Mouse (Mus musculus) stomach, postnatal 0 days (tissue): ENCODE results near the gene Slc12a7. TPM values are rescaled to one million over a fixed set of nuclear protein-coding genes. Genes with fewer than 3 reads are reported as not detected.

Experiments used
- ATAC-seq: fragments of 200-750 bp; cut with Nextera tagmentation; 2 replicates; pipeline ENCODE4 v1.8.0; 2017; ENCODE audit not compliant: low FRiP score, low TSS enrichment
- DNase-seq: peaks from one replicate; pipeline ENCODE4 v3.0.0-alpha.2; 2016; ENCODE audit warnings: low spot score
- H3K27ac ChIP-seq: fragments of 300-500 bp; sonication (generic); replicated peaks from 2 replicates; pipeline ENCODE4 v1.5.1; 2014; ENCODE audit warnings: mild to moderate bottlenecking, control low read depth
- H3K27me3 ChIP-seq: fragments of 300-500 bp; sonication (generic); 2 replicates; pipeline ENCODE4 v1.6.1; 2014; ENCODE audit warnings: low read length; ENCODE audit not compliant: control insufficient read depth, insufficient read depth
- H3K36me3 ChIP-seq: fragments of 300-500 bp; sonication (generic); 2 replicates; pipeline ENCODE4 v1.6.1; 2014; ENCODE audit warnings: low read length, mixed read lengths; ENCODE audit not compliant: control insufficient read depth, insufficient read depth
- H3K4me1 ChIP-seq: fragments of 300-500 bp; sonication (generic); replicated peaks from 2 replicates; pipeline ENCODE4 v1.6.1; 2014; ENCODE audit warnings: antibody characterized with exemption; ENCODE audit not compliant: control insufficient read depth, insufficient read depth
- H3K4me2 ChIP-seq: fragments of 300-500 bp; sonication (generic); replicated peaks from 2 replicates; pipeline ENCODE4 v1.6.1; 2014; ENCODE audit warnings: low read depth, mild to moderate bottlenecking, control low read depth, moderate library complexity
- H3K4me3 ChIP-seq: fragments of 300-500 bp; sonication (generic); 2 replicates; pipeline ENCODE4 v1.5.1; 2014; ENCODE audit warnings: low read depth, low read length, control low read depth
- H3K9ac ChIP-seq: fragments of 300-500 bp; sonication (generic); 2 replicates; pipeline ENCODE4 v1.6.1; 2014; ENCODE audit warnings: mild to moderate bottlenecking, low read length, control low read depth, mixed read lengths
- H3K9me3 ChIP-seq: fragments of 300-500 bp; sonication (generic); 2 replicates; pipeline ENCODE4 v1.6.1; 2016; ENCODE audit warnings: low read length; ENCODE audit not compliant: control insufficient read depth
- CTCF ChIP-seq: IDR thresholded peaks from 2 replicates; pipeline ENCODE4 v1.5.1; 2016; ENCODE audit warnings: antibody characterized with exemption, low read depth, mild to moderate bottlenecking, moderate library complexity
- EP300 ChIP-seq: optimal IDR thresholded peaks from 2 replicates; pipeline ENCODE3; 2016; ENCODE audit warnings: antibody characterized with exemption
- WGBS: fragments of 180-500 bp; shearing (Covaris S2); extraction: QIAGEN DNeasy Blood & Tissue Kit; methylation state at CpG from one replicate; pipeline ENCODE4 v1.1.7; 2014; 5-methylcytosine and 5-hydroxymethylcytosine counted together
- polyA plus RNA-seq: library from polyadenylated mRNA; unstranded; fragments of >200 nt; fragmentation: Nextera tagmentation; extraction: Ambion mirVana; gene quantifications from 2 replicates; pipeline ENCODE4 v1.2.1, GENCODE M21; 2015

Slc12a7 gene
- polyA plus RNA-seq, 1 experiment from 2014 or later, result 17.9 TPM

DNA sequence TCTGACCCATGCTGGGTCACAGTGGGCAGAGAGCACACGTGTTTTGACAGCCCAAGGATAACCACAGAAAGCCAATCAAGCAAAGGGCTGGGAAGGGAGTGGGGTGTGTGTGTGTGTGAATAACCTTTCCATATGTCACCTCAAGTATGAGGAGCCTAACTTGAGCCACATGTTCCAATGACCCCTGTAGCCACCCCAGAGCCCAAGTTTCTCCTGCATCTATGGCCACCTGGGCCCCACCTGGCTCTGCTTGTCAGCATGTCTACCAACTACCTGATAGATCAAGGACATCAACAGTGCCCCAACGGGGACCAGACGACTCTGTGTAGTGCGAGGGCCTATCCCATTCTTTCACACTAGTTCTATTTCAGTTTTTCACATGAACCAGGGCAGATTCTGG is 106.8 kb downstream of the Slc12a7 start:
- Histone ChIP-seq H3K36me3 (no peaks in the 10 kb centered on the region; the same call in 1 of the 2 replicates), H3K4me3 (no peak overlapping the region), H3K27me3 (no peaks in the 10 kb centered on the region), H3K4me2 (no peak overlapping the region), H3K27ac (no peak overlapping the region), H3K9me3 (no peaks in the 10 kb centered on the region), H3K9ac (no peak overlapping the region), H3K4me1 (0 out of 2 replicates have a peak, but pooled peaks cover 2% of the 10 kb centered on the region)
- 83% methylated on average over 4 of the region's 4 CpGs for WGBS
- DNase-seq, result no peak
- no peak for ATAC-seq
- TF ChIP-seq EP300 (no peak), CTCF (no peak)

DNA sequence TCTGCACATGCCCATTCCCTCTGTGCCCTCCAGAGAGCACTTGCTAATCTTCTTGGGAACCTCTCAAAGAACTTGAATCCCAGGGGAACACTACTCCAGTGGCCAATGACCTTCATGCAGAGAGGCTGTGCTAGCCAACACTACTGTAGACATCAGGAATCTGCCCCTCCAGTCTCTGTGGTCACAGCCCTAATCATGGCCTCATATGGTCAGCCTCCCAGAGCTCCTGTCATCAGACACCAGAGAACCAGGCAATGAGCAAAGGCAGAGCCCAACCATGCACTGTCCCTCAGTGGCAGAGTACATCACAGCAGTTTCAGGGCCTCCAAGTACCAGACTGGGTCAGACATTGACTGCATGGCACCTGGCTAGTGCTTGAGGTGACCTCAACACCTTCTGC is 109.8 kb downstream of the Slc12a7 start:
- Histone ChIP-seq H3K9ac (no peak overlapping the region), H3K4me1 (no peaks in the 10 kb centered on the region), H3K9me3 (no peaks in the 10 kb centered on the region), H3K4me2 (no peak overlapping the region), H3K4me3 (no peak overlapping the region), H3K27ac (no peak overlapping the region), H3K36me3 (no peaks in the 10 kb centered on the region; the same call in 1 of the 2 replicates), H3K27me3 (no peaks in the 10 kb centered on the region)
- no peak for TF ChIP-seq EP300
- TF ChIP-seq CTCF, result no peak
- DNase-seq (no peak), ATAC-seq (0 out of 2 replicates have a peak, but pooled peaks have one; percentile 19)

DNA sequence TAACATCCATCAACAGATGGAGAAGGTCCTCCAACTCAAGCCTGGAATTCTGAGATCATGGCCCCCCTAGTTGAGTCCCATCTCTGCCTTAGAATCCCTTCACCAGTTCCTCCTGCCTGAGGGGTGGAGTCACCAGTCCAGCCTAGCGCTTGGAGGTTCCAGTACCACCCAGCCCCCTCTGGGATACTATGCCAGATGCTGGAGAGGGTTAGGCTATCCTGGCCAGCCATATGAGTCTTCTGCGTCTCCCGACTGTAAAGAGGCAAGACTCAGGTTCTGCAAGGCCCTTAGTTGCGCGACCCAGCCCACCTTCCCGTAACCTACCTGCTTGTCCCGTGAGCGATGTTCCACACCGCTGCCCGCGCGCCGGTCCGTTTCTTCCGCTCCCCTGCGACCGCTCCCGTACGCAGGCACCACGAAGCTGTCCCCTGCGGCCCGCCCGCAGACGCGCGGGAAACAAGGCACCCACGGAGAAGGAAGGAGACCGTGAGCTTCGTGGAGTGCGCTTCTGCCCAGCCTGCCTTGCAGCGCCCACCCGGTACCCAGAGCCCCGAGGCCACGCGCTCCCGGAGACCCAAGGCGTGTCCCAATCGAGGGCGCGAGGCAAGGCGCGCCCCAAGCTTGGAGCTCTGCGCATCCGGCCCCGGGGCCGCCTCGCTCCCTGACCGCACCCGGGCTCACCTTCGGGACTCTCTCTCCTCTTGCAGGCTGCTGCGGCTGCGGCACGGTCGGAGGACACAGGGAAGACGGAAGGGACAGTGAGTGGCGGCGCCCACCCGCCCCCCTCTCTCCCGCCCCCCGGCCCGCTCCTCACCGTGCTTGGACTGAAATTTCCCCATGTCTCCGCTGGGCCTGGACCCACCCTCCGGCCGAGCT is 113.9 kb downstream of the Slc12a7 start:
- WGBS, result under 1% methylated on average over 63 of the region's 65 CpGs
- no peaks in the 10 kb centered on the region for H3K27me3 ChIP-seq
- ATAC-seq (peak; percentile 40; the same call in 1 of the 2 replicates), DNase-seq (no peak)
- H3K4me3 ChIP-seq, result peak overlapping the region; percentile 64
- H3K27ac ChIP-seq, result no peak overlapping the region
- H3K9ac ChIP-seq, result peak overlapping the region; percentile 63
- no peaks in the 10 kb centered on the region for H3K9me3 ChIP-seq
- H3K36me3 ChIP-seq, result no peaks in the 10 kb centered on the region
- TF ChIP-seq CTCF, result no peak
- TF ChIP-seq EP300, result no peak
- H3K4me1 ChIP-seq, result no peaks in the 10 kb centered on the region
- H3K4me2 ChIP-seq, result peak overlapping the region; percentile 83

DNA sequence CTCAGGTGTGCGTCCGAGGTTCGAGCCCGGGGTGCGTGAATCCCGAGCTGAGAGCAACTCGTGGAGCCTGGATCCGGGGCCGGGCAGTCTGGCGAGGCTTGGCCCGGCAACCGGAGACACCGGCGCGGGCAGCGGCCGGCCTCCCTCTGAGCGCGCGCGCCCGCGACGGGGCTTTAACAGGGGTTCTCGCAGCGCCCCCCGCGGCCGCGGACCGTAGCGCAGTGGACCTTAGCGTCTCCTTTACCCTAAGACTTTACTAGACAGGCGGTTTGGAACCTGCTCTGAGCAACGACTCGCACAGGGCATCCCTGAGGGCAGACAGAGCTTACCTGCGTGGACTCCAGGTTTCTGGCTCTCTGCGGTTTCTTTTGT is 114.6 kb downstream of the Slc12a7 start, which contains the start of gene Nkd2:
Nkd2 (minus strand) TSS at position 167 of the 372 bp plus-strand sequence.
- peak within 1 kb of the TSS; percentile 64 for H3K4me3 ChIP-seq
- H3K9ac ChIP-seq, result peak within 1 kb of the TSS; percentile 63
- no peaks in the 10 kb centered on the region for H3K27me3 ChIP-seq
- peak; percentile 89 for DNase-seq
- H3K4me1 ChIP-seq, result no peaks in the 10 kb centered on the region
- H3K36me3 ChIP-seq, result no peaks in the 10 kb centered on the region
- no peak within 1 kb of the TSS for H3K27ac ChIP-seq
- H3K9me3 ChIP-seq, result no peaks in the 10 kb centered on the region
- TF ChIP-seq CTCF (peak; percentile 77), EP300 (no peak)
- ATAC-seq, result peak; percentile 85
- under 1% methylated on average over 29 of the region's 38 CpGs for WGBS
- peak within 1 kb of the TSS; percentile 83 for H3K4me2 ChIP-seq

Other genes with a start within 250 kb of the Slc12a7 start
- 0.05 TPM in 1 of 2 replicates, not detected in the other for gene Slc6a3, start 196.3 kb upstream of the Slc12a7 start, polyA plus RNA-seq
- gene Clptm1l, start 129.1 kb upstream of the Slc12a7 start, polyA plus RNA-seq, result 99.6 and 108 TPM in 2 replicates
- gene Tert, start 106.2 kb upstream of the Slc12a7 start, polyA plus RNA-seq, result 0.33 and 0.52 TPM in 2 replicates
- gene Slc6a18, start 55.1 kb upstream of the Slc12a7 start, polyA plus RNA-seq, result not detected in 2 replicates
- 8.8 and 9.2 TPM in 2 replicates for gene Slc6a19, start 28.2 kb upstream of the Slc12a7 start, polyA plus RNA-seq
- gene Nkd2, start 114.5 kb downstream of the Slc12a7 start, polyA plus RNA-seq, result 4.5 and 4.7 TPM in 2 replicates
- gene Trip13, start 204.7 kb downstream of the Slc12a7 start, polyA plus RNA-seq, result 9.1 and 11.0 TPM in 2 replicates
- gene Brd9, start 204.7 kb downstream of the Slc12a7 start, polyA plus RNA-seq, result 21.1 and 21.7 TPM in 2 replicates
- gene Zdhhc11, start 230.8 kb downstream of the Slc12a7 start, polyA plus RNA-seq, result not detected in 2 replicates